Mouse (Mus musculus) left cerebral cortex, adult 2 months (tissue): Measurements from ENCODE around the gene Gbe1. TPM values are rescaled to one million over a fixed set of nuclear protein-coding genes. Genes with fewer than 3 reads are reported as not detected.
A peak's percentile ranks its signal among the peaks of the same experiment; 100 is the strongest.

Source experiments
- DNase-seq, 2 experiments: peaks; one replicate each; pipeline ENCODE4 v3.0.0; 2021 to 2022; ENCODE audit warnings: low spot score in 2 of 2, mixed read lengths in 1 of 2; ENCODE audit errors: extremely low spot score in 1 of 2
- H3K27ac ChIP-seq: fragments of 200-600 bp; 2 replicates; pipeline ENCODE4 v1.8.1; 2022
- H3K4me3 ChIP-seq: fragments of 200-600 bp; 2 replicates; pipeline ENCODE4 v1.8.1; 2022
- CTCF ChIP-seq: fragments of 200-600 bp; IDR thresholded peaks from 2 replicates; pipeline ENCODE4 v1.8.1; 2022; ENCODE audit warnings: antibody characterized with exemption, mild to moderate bottlenecking, moderate library complexity
- intact Hi-C: fragments of 180-260 bp; cut with DNase I; formaldehyde crosslinking; loops from one replicate; pipeline ENCODE4 v1.15.1; 2025
- total RNA-seq, 2 experiments: library from RNA; stranded (reverse); gene quantifications; 2 replicates each; pipeline ENCODE4 v1.2.3; 2021

Gene Gbe1
- total RNA-seq, 2 experiments from 2014 or later: 8.4 to 8.6 TPM

GRCm38 (mm10) chr16:70524273-70524672, 210.5 kb downstream of the Gbe1 start:
- intact Hi-C loops: no loop called here
- no peak for DNase-seq
- no peak for TF ChIP-seq CTCF
- Histone ChIP-seq H3K4me3 (no peak overlapping the region), H3K27ac (no peak overlapping the region)

- TF ChIP-seq CTCF: no peak
- Histone ChIP-seq H3K27ac (no peak overlapping the region), H3K4me3 (no peak overlapping the region)
- no peak for DNase-seq
- intact Hi-C loops: no loop called here
Observed at GRCm38 (mm10) chr16:70527224-70527623, 213.5 kb downstream of the Gbe1 start.

- H3K27ac ChIP-seq: no peak overlapping the region
- TF ChIP-seq CTCF: no peak
- intact Hi-C loops: no loop called here
- no peak overlapping the region for H3K4me3 ChIP-seq
- no peak for DNase-seq
Observed at GRCm38 (mm10) chr16:70535224-70535623, 221.5 kb downstream of the Gbe1 start.

- H3K4me3 ChIP-seq: no peak overlapping the region
- intact Hi-C loops: no loop called here
- no peak overlapping the region for H3K27ac ChIP-seq
- no peak for TF ChIP-seq CTCF
- no peak for DNase-seq
Observed at GRCm38 (mm10) chr16:70550835-70551234, 237.1 kb downstream of the Gbe1 start.

- TF ChIP-seq CTCF: no peak
- DNase-seq: no peak
Observed at GRCm38 (mm10) chr16:70561635-70562348, 248.0 kb downstream of the Gbe1 start.

GRCm38 (mm10) chr16:70562574-70562973, 248.8 kb downstream of the Gbe1 start:
- H3K4me3 ChIP-seq: no peak overlapping the region
- no peak overlapping the region for H3K27ac ChIP-seq
- no peak for TF ChIP-seq CTCF
- intact Hi-C loops: loop anchor here (10.0 kb wide), 2 partner anchors 378 to 488 kb away; no protein-coding TSS in a partner anchor
- DNase-seq: no peak

More at GRCm38 (mm10) chr16:70561635-70562348, 248.0 kb downstream of the Gbe1 start:
- H3K27ac ChIP-seq: no peak overlapping the region
- no peak overlapping the region for H3K4me3 ChIP-seq
- intact Hi-C loops: loop anchor here (10.0 kb wide), 2 partner anchors 377 to 487 kb away; no protein-coding TSS in a partner anchor

- no peak overlapping the region for H3K27ac ChIP-seq
- no peak for DNase-seq
- TF ChIP-seq CTCF: no peak
- intact Hi-C loops: loop anchor here (10.0 kb wide), 2 partner anchors 379 to 489 kb away; no protein-coding TSS in a partner anchor
- H3K4me3 ChIP-seq: no peak overlapping the region
Observed at GRCm38 (mm10) chr16:70563456-70563855, 249.7 kb downstream of the Gbe1 start.

- Histone ChIP-seq H3K27ac (no peak overlapping the region), H3K4me3 (peak overlapping the region; percentile 41)
- peak; percentile 57 to 61 for DNase-seq
- peak; percentile 80 for TF ChIP-seq CTCF
- intact Hi-C loops: loop anchor here (5.0 to 10.0 kb wide), 3 partner anchors 299 to 494 kb away; no protein-coding TSS in a partner anchor
Observed at GRCm38 (mm10) chr16:70568341-70569265, 254.9 kb downstream of the Gbe1 start.

GRCm38 (mm10) chr16:70585964-70586363, 272.2 kb downstream of the Gbe1 start:
- intact Hi-C loops: loop anchor here (5.0 kb wide), 2 partner anchors 56 to 251 kb away; no protein-coding TSS in a partner anchor
- DNase-seq: peak; percentile 45 to 52
- no peak for TF ChIP-seq CTCF
- Histone ChIP-seq H3K4me3 (no peak overlapping the region), H3K27ac (no peak overlapping the region)

- intact Hi-C loops: no loop called here
- Histone ChIP-seq H3K27ac (no peak overlapping the region), H3K4me3 (no peak overlapping the region)
- TF ChIP-seq CTCF: no peak
- peak in 1 of 2 experiments; percentile 44 for DNase-seq
Observed at GRCm38 (mm10) chr16:70602326-70602725, 288.6 kb downstream of the Gbe1 start.

GRCm38 (mm10) chr16:70608358-70608757, 294.6 kb downstream of the Gbe1 start:
- no peak for TF ChIP-seq CTCF
- intact Hi-C loops: no loop called here
- no peak for DNase-seq

GRCm38 (mm10) chr16:70617691-70618090, 303.9 kb downstream of the Gbe1 start:
- Histone ChIP-seq H3K27ac (no peak overlapping the region), H3K4me3 (no peak overlapping the region)
- TF ChIP-seq CTCF: no peak
- intact Hi-C loops: no loop called here
- DNase-seq: no peak

More at GRCm38 (mm10) chr16:70608358-70608757, 294.6 kb downstream of the Gbe1 start:
- Histone ChIP-seq H3K27ac (no peak overlapping the region), H3K4me3 (no peak overlapping the region)
